Mouse (Mus musculus): ENCODE data around the gene Dmrt1. TPM values are rescaled to one million over a fixed set of nuclear protein-coding genes. Genes with fewer than 3 reads are reported as not detected.

Dmrt1 gene
- polyA plus RNA-seq, 1 experiment from 2014 or later, result 0.14 TPM

- H3K4me3 ChIP-seq (ENCODE audit: low read depth, low read length), result no peak overlapping the region
- H3K27ac ChIP-seq (ENCODE audit: low read depth, low read length), result no peak overlapping the region
- no peak overlapping the region for H3K4me2 ChIP-seq
- H3K36me3 ChIP-seq (ENCODE audit: control insufficient read depth, insufficient read depth, low read length), result no peaks in the 10 kb centered on the region
- H3K9ac ChIP-seq (ENCODE audit: low read depth, low read length), result no peak overlapping the region
- WGBS (ENCODE audit: insufficient replicate concordance), result 39% methylated on average over 2 of the region's 2 CpGs
- ATAC-seq (replicated peaks; ENCODE audit: insufficient number of reproducible peaks, low FRiP score, low TSS enrichment), result no peak
- H3K4me1 ChIP-seq (ENCODE audit: control insufficient read depth, insufficient read depth, low read length), result peaks cover 6% of the 10 kb centered on the region; the same call in 1 of the 2 replicates
- peaks cover 11% of the 10 kb centered on the region; the same call in 1 of the 2 replicates for H3K27me3 ChIP-seq (ENCODE audit: control insufficient read depth, insufficient read depth, low read length)
- no peaks in the 10 kb centered on the region for H3K9me3 ChIP-seq (replicated peaks; ENCODE audit: control insufficient read depth, low read length)
Measured at GRCm38 (mm10) chr19:25488546-25488945, 16.9 kb upstream of the Dmrt1 start.

DNA sequence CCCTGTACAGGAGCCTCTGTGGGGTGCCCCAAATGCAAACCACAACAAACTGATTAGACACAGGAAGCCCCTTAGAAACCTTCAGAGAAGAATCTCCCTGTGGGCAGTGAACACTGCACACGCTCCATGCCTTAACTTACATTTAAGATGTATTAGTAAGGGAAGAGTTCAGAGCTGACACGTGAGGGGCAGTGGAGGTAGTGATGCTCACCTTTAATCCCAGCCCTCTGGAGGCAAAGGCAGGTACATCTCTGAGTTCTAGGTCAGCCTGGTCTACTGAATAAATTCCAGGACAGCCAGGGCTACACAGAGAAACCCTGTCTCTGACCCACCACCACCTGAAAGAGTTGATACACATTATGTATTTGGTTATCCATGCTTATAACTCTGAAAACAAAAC, 15.9 kb upstream of the Dmrt1 start:
- Histone ChIP-seq H3K4me2 (no peak overlapping the region), H3K4me1 (ENCODE audit: control insufficient read depth, insufficient read depth, low read length) (peaks cover 6% of the 10 kb centered on the region; the same call in 1 of the 2 replicates), H3K36me3 (ENCODE audit: control insufficient read depth, insufficient read depth, low read length) (no peaks in the 10 kb centered on the region), H3K9me3 (replicated peaks; ENCODE audit: control insufficient read depth, low read length) (no peaks in the 10 kb centered on the region), H3K27me3 (ENCODE audit: control insufficient read depth, insufficient read depth, low read length) (peaks cover 11% of the 10 kb centered on the region; the same call in 1 of the 2 replicates), H3K27ac (ENCODE audit: low read depth, low read length) (no peak overlapping the region), H3K4me3 (ENCODE audit: low read depth, low read length) (no peak overlapping the region), H3K9ac (ENCODE audit: low read depth, low read length) (no peak overlapping the region)
- WGBS (ENCODE audit: insufficient replicate concordance), result 48% methylated on average over 2 of the region's 2 CpGs
- ATAC-seq (replicated peaks; ENCODE audit: insufficient number of reproducible peaks, low FRiP score, low TSS enrichment), result no peak

GRCm38 (mm10) chr19:25497434-25497833, 8.0 kb upstream of the Dmrt1 start:
- 39% methylated on average over 6 of the region's 6 CpGs for WGBS (ENCODE audit: insufficient replicate concordance)

DNA sequence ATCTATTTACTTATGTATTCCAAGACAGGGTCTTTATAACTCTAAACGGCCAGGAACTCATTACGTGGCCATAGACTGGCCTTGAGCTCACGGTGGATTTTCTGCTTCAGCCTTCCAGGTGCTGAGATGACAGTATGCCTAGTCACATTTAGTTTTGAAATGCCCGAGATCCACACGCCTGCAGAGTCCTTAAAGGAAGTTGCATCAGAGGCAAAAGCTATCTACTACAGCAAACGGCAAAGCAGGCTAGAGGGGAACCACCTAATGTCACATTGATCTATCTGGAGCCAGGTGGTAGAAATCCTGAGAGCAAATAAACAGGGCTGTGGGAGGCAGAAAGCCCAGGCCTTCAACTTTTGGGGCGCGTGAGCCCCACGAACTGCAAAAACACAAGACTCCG, 540 bp upstream of the Dmrt1 start:
- no peak overlapping the region for H3K9ac ChIP-seq (ENCODE audit: low read depth, low read length)
- peaks cover 11% of the 10 kb centered on the region for H3K4me1 ChIP-seq (ENCODE audit: control insufficient read depth, insufficient read depth, low read length)
- no peak overlapping the region for H3K27ac ChIP-seq (ENCODE audit: low read depth, low read length)
- no peaks in the 10 kb centered on the region for H3K9me3 ChIP-seq (replicated peaks; ENCODE audit: control insufficient read depth, low read length)
- H3K36me3 ChIP-seq (ENCODE audit: control insufficient read depth, insufficient read depth, low read length), result no peaks in the 10 kb centered on the region
- ATAC-seq (replicated peaks; ENCODE audit: insufficient number of reproducible peaks, low FRiP score, low TSS enrichment), result no peak
- H3K27me3 ChIP-seq (ENCODE audit: control insufficient read depth, insufficient read depth, low read length), result peaks cover 61% of the 10 kb centered on the region
- 26% methylated on average over 10 of the region's 10 CpGs for WGBS (ENCODE audit: insufficient replicate concordance)
- H3K4me3 ChIP-seq (ENCODE audit: low read depth, low read length), result no peak overlapping the region
- no peak overlapping the region for H3K4me2 ChIP-seq

More at GRCm38 (mm10) chr19:25497434-25497833, 8.0 kb upstream of the Dmrt1 start:
- Histone ChIP-seq H3K4me1 (ENCODE audit: control insufficient read depth, insufficient read depth, low read length) (no peaks in the 10 kb centered on the region), H3K4me3 (ENCODE audit: low read depth, low read length) (no peak overlapping the region), H3K9me3 (replicated peaks; ENCODE audit: control insufficient read depth, low read length) (no peaks in the 10 kb centered on the region), H3K9ac (ENCODE audit: low read depth, low read length) (no peak overlapping the region), H3K4me2 (no peak overlapping the region), H3K36me3 (ENCODE audit: control insufficient read depth, insufficient read depth, low read length) (no peaks in the 10 kb centered on the region), H3K27ac (ENCODE audit: low read depth, low read length) (no peak overlapping the region), H3K27me3 (ENCODE audit: control insufficient read depth, insufficient read depth, low read length) (no peaks in the 10 kb centered on the region)
- ATAC-seq (replicated peaks; ENCODE audit: insufficient number of reproducible peaks, low FRiP score, low TSS enrichment), result no peak

DNA sequence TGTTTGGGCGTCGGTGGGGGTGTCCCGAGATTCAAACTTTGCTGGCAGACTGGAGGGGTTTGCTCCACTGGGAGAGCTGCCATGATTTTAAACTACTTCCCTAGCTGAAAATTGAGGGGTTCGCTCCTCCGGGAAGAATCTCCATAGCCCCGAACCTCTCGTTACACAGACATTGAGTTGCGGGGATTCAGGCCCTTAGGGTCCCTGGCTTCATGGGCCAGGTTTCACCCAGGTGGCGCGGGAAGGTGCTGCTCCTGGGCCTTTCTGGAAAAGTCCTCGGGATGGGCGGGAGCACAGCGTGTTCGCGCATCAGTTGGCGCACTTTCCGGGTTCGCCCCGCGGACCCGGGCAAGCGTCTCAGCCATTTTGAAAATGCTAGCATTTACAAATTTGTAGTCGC, 1.2 kb downstream of the Dmrt1 start:
- Histone ChIP-seq H3K9me3 (replicated peaks; ENCODE audit: control insufficient read depth, low read length) (no peaks in the 10 kb centered on the region), H3K27ac (ENCODE audit: low read depth, low read length) (no peak overlapping the region), H3K9ac (ENCODE audit: low read depth, low read length) (no peak overlapping the region), H3K4me1 (ENCODE audit: control insufficient read depth, insufficient read depth, low read length) (peaks cover 11% of the 10 kb centered on the region), H3K36me3 (ENCODE audit: control insufficient read depth, insufficient read depth, low read length) (no peaks in the 10 kb centered on the region), H3K4me2 (peak overlapping the region; percentile 54), H3K4me3 (ENCODE audit: low read depth, low read length) (peak overlapping the region; percentile 40), H3K27me3 (ENCODE audit: control insufficient read depth, insufficient read depth, low read length) (peaks cover 72% of the 10 kb centered on the region)
- WGBS (ENCODE audit: insufficient replicate concordance), result 3% methylated on average over 23 of the region's 23 CpGs
- no peak for ATAC-seq (replicated peaks; ENCODE audit: insufficient number of reproducible peaks, low FRiP score, low TSS enrichment)

GRCm38 (mm10) chr19:25514986-25515530, 9.6 kb downstream of the Dmrt1 start:
- H3K4me3 ChIP-seq (ENCODE audit: low read depth, low read length), result no peak overlapping the region
- 26% methylated on average over 10 of the region's 12 CpGs for WGBS (ENCODE audit: insufficient replicate concordance)
- H3K36me3 ChIP-seq (ENCODE audit: control insufficient read depth, insufficient read depth, low read length), result no peaks in the 10 kb centered on the region
- H3K27me3 ChIP-seq (ENCODE audit: control insufficient read depth, insufficient read depth, low read length), result peaks cover 18% of the 10 kb centered on the region
- H3K4me1 ChIP-seq (ENCODE audit: control insufficient read depth, insufficient read depth, low read length), result peaks cover 3% of the 10 kb centered on the region; the same call in 1 of the 2 replicates
- 0 out of 2 replicates have a peak overlapping the region, but pooled peaks have one; percentile 6 for H3K4me2 ChIP-seq
- H3K9ac ChIP-seq (ENCODE audit: low read depth, low read length), result no peak overlapping the region
- no peak for ATAC-seq (replicated peaks; ENCODE audit: insufficient number of reproducible peaks, low FRiP score, low TSS enrichment)
- H3K27ac ChIP-seq (ENCODE audit: low read depth, low read length), result no peak overlapping the region
- no peaks in the 10 kb centered on the region for H3K9me3 ChIP-seq (replicated peaks; ENCODE audit: control insufficient read depth, low read length)

GRCm38 (mm10) chr19:25524156-25524555, 18.7 kb downstream of the Dmrt1 start:
- ATAC-seq (replicated peaks; ENCODE audit: insufficient number of reproducible peaks, low FRiP score, low TSS enrichment), result no peak
- Histone ChIP-seq H3K9ac (ENCODE audit: low read depth, low read length) (no peak overlapping the region), H3K36me3 (ENCODE audit: control insufficient read depth, insufficient read depth, low read length) (no peaks in the 10 kb centered on the region), H3K4me1 (ENCODE audit: control insufficient read depth, insufficient read depth, low read length) (no peaks in the 10 kb centered on the region), H3K27me3 (ENCODE audit: control insufficient read depth, insufficient read depth, low read length) (no peaks in the 10 kb centered on the region), H3K4me3 (ENCODE audit: low read depth, low read length) (no peak overlapping the region), H3K27ac (ENCODE audit: low read depth, low read length) (no peak overlapping the region), H3K9me3 (replicated peaks; ENCODE audit: control insufficient read depth, low read length) (no peaks in the 10 kb centered on the region), H3K4me2 (no peak overlapping the region)
- WGBS (ENCODE audit: insufficient replicate concordance), result 81% methylated on average over 6 of the region's 6 CpGs

GRCm38 (mm10) chr19:25525726-25526125, 20.3 kb downstream of the Dmrt1 start:
- no peak overlapping the region for H3K9ac ChIP-seq (ENCODE audit: low read depth, low read length)
- no peaks in the 10 kb centered on the region for H3K4me1 ChIP-seq (ENCODE audit: control insufficient read depth, insufficient read depth, low read length)
- no peaks in the 10 kb centered on the region for H3K9me3 ChIP-seq (replicated peaks; ENCODE audit: control insufficient read depth, low read length)
- H3K4me3 ChIP-seq (ENCODE audit: low read depth, low read length), result no peak overlapping the region
- H3K36me3 ChIP-seq (ENCODE audit: control insufficient read depth, insufficient read depth, low read length), result no peaks in the 10 kb centered on the region
- 96% methylated on average over 20 of the region's 20 CpGs for WGBS (ENCODE audit: insufficient replicate concordance)
- H3K4me2 ChIP-seq, result no peak overlapping the region
- no peak overlapping the region for H3K27ac ChIP-seq (ENCODE audit: low read depth, low read length)
- H3K27me3 ChIP-seq (ENCODE audit: control insufficient read depth, insufficient read depth, low read length), result no peaks in the 10 kb centered on the region
- no peak for ATAC-seq (replicated peaks; ENCODE audit: insufficient number of reproducible peaks, low FRiP score, low TSS enrichment)

- Histone ChIP-seq H3K4me1 (ENCODE audit: control insufficient read depth, insufficient read depth, low read length) (no peaks in the 10 kb centered on the region), H3K27me3 (ENCODE audit: control insufficient read depth, insufficient read depth, low read length) (no peaks in the 10 kb centered on the region), H3K4me2 (no peak overlapping the region), H3K9me3 (replicated peaks; ENCODE audit: control insufficient read depth, low read length) (0 out of 2 replicates have a peak, but pooled peaks cover 2% of the 10 kb centered on the region), H3K27ac (ENCODE audit: low read depth, low read length) (no peak overlapping the region), H3K9ac (ENCODE audit: low read depth, low read length) (no peak overlapping the region), H3K4me3 (ENCODE audit: low read depth, low read length) (no peak overlapping the region), H3K36me3 (ENCODE audit: control insufficient read depth, insufficient read depth, low read length) (no peaks in the 10 kb centered on the region)
- 74% methylated on average over 12 of the region's 12 CpGs for WGBS (ENCODE audit: insufficient replicate concordance)
- no peak for ATAC-seq (replicated peaks; ENCODE audit: insufficient number of reproducible peaks, low FRiP score, low TSS enrichment)
Measured at GRCm38 (mm10) chr19:25529673-25530072, 24.3 kb downstream of the Dmrt1 start.

All from heart, embryonic 11.5 days (tissue).